ENCODE assay signal across 11 mouse cellular contexts in the genomic region with DNA sequence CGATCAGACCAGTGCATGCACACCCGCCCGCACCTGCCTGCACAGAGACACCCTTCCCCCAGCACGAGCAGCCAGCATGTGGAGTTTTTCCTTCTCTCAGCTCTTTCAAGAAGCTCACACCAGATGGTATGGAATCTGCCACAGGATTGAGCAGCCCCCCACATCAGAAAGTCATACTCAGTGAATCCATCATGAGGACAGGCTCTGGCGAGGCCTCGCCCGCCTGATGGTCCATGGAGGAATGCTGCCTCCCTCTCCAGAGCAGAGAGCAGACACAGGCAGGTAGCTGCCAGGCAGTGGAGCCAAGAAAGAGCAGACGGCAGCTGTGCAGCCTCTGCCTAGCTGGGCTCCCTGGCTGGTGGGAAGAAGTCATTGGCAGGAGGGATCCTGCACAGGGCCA. TPM values are rescaled to one million over a fixed set of nuclear protein-coding genes. Genes with fewer than 3 reads are reported as not detected.
A peak's percentile ranks its signal among the peaks of the same experiment; 100 is the strongest.
DNase-seq lines count a peak whose midpoint lies in the region; ATAC-seq and TF ChIP-seq lines count a peak whose summit lies in the region.
"Had no signal": no experiment of that assay in that cellular context is flagged by ENCODE, and none has a peak within 500 bp of the region (broad histone marks: within the 10 kb centered on the region; RNA-seq: fewer than 3 reads in every experiment).

No protein-coding gene starts in this region.

- H3K27me3 ChIP-seq in midbrain, postnatal 0 days (ENCODE audit: insufficient read depth, low read length), result no peaks in the 10 kb centered on the region
- no peaks in the 10 kb centered on the region for H3K27me3 ChIP-seq in midbrain, embryonic 16.5 days (ENCODE audit: control insufficient read depth, insufficient read depth, low read depth, low read length)
- no peaks in the 10 kb centered on the region for H3K27me3 ChIP-seq in liver, embryonic 11.5 days (replicated peaks; ENCODE audit: control insufficient read depth, insufficient read depth, low read length)

- no peak overlapping the region for H3K4me2 ChIP-seq in midbrain, postnatal 0 days (ENCODE audit: low read depth, low read length, poor library complexity, severe bottlenecking)
- no peak overlapping the region for H3K4me2 ChIP-seq in midbrain, embryonic 16.5 days (ENCODE audit: low read length)
- no peak overlapping the region for H3K4me2 ChIP-seq in liver, embryonic 11.5 days

- H3K4me3 ChIP-seq in midbrain, postnatal 0 days (ENCODE audit: low read depth, low read length), result no peak overlapping the region
- H3K4me3 ChIP-seq in midbrain, embryonic 16.5 days (ENCODE audit: low read depth, low read length), result no peak overlapping the region
- H3K4me3 ChIP-seq in liver, embryonic 11.5 days (ENCODE audit: low read depth, low read length), result no peak overlapping the region

- H3K9ac ChIP-seq in midbrain, postnatal 0 days (replicated peaks; ENCODE audit: low read length, poor library complexity, severe bottlenecking), result no peak overlapping the region
- no peak overlapping the region for H3K9ac ChIP-seq in midbrain, embryonic 16.5 days (ENCODE audit: low read depth, low read length)
- H3K9ac ChIP-seq in liver, embryonic 11.5 days (ENCODE audit: low read depth, low read length), result no peak overlapping the region

- peak; percentile 85 for DNase-seq in midbrain, postnatal 0 days (ENCODE audit: low spot score)
- DNase-seq in frontal cortex, postnatal 14 days (ENCODE audit: low spot score in 2 of 2), result peak; percentile 37 to 39
- peak; percentile 50 to 65 for DNase-seq in left cerebral cortex, adult 18-20 months (ENCODE audit: low spot score in 2 of 2)
- no peak for DNase-seq in adrenal gland, adult 18-20 months (ENCODE audit: low spot score in 2 of 2)
- DNase-seq in liver, embryonic 11.5 days (ENCODE audit: low spot score), result no peak
- DNase-seq in embryo, embryonic 10.5 days (ENCODE audit: low spot score), result no peak
- DNase-seq: embryo, embryonic 11 days; gastrocnemius, postnatal 14 days; lung, postnatal 36 days; thymus, postnatal 36 days had no signal

- no peak; the same call in 1 of the 2 replicates for ATAC-seq in midbrain, postnatal 0 days (ENCODE audit: low FRiP score)
- ATAC-seq in midbrain, embryonic 16.5 days, result no peak
- no peak for ATAC-seq in liver, embryonic 11.5 days (replicated peaks; ENCODE audit: low FRiP score)

- TF ChIP-seq CTCF in midbrain, postnatal 0 days (IDR thresholded peaks at IDR 0.05), result no peak

- WGBS in midbrain, postnatal 0 days, result 80% methylated on average over 8 of the region's 8 CpGs
- WGBS in midbrain, embryonic 16.5 days, result 72% methylated on average over 8 of the region's 8 CpGs
- 73% methylated on average over 8 of the region's 8 CpGs for WGBS in liver, embryonic 11.5 days

- H3K4me1 ChIP-seq in midbrain, postnatal 0 days (ENCODE audit: insufficient read depth, low read length), result no peaks in the 10 kb centered on the region
- H3K4me1 ChIP-seq in midbrain, embryonic 16.5 days (ENCODE audit: control insufficient read depth, insufficient read depth, low read length), result no peaks in the 10 kb centered on the region
- no peaks in the 10 kb centered on the region for H3K4me1 ChIP-seq in liver, embryonic 11.5 days (replicated peaks; ENCODE audit: control insufficient read depth, insufficient read depth, low read length)

- H3K27ac ChIP-seq in midbrain, postnatal 0 days (ENCODE audit: low read depth, low read length), result no peak overlapping the region
- no peak overlapping the region for H3K27ac ChIP-seq in midbrain, embryonic 16.5 days (ENCODE audit: low read length)
- no peak overlapping the region for H3K27ac ChIP-seq in liver, embryonic 11.5 days (ENCODE audit: low read depth, low read length)

- H3K9me3 ChIP-seq in midbrain, postnatal 0 days (ENCODE audit: low read length), result no peaks in the 10 kb centered on the region
- H3K9me3 ChIP-seq in midbrain, embryonic 16.5 days (replicated peaks; ENCODE audit: control insufficient read depth, low read length, poor library complexity, severe bottlenecking), result no peaks in the 10 kb centered on the region
- H3K9me3 ChIP-seq in liver, embryonic 11.5 days (ENCODE audit: control insufficient read depth, low read length), result no peaks in the 10 kb centered on the region

- H3K36me3 ChIP-seq in midbrain, postnatal 0 days (ENCODE audit: insufficient read depth, low read length), result no peaks in the 10 kb centered on the region
- no peaks in the 10 kb centered on the region for H3K36me3 ChIP-seq in midbrain, embryonic 16.5 days (ENCODE audit: control insufficient read depth, insufficient read depth, low read length)
- H3K36me3 ChIP-seq in liver, embryonic 11.5 days (ENCODE audit: control insufficient read depth, insufficient read depth, low read length), result no peaks in the 10 kb centered on the region

RNA-seq across cellular contexts. Expression of a gene that starts 11.0 kb away (rescaled TPM):
- total RNA-seq in midbrain, postnatal 0 days (2014; rRNA removed), result 72.2 and 90.9 TPM in 2 replicates
- 41.3 and 45.2 TPM in 2 replicates for polyA plus RNA-seq in midbrain, postnatal 0 days (2015; fragmentation: Nextera tagmentation; extraction: Ambion mirVana)
- polyA plus RNA-seq in midbrain, embryonic 16.5 days (2015; fragmentation: Nextera tagmentation; extraction: Ambion mirVana), result 48.7 and 51.5 TPM in 2 replicates
- total RNA-seq in left cerebral cortex, adult 18-20 months (2021), result 100 to 1,000 TPM; 108 to 109 TPM
- total RNA-seq in adrenal gland, adult 18-20 months (2021), result 100 to 1,000 TPM; 162 to 171 TPM
- 24.2 and 24.4 TPM in 2 replicates for polyA plus RNA-seq in liver, embryonic 11.5 days (2014; fragmentation: Nextera tagmentation; extraction: Ambion mirVana)

RNA-seq across cellular contexts. Expression of a gene that starts 23.6 kb away (rescaled TPM):
- 64.7 and 81.3 TPM in 2 replicates for total RNA-seq in midbrain, postnatal 0 days (2014; rRNA removed)
- 12.7 and 16.9 TPM in 2 replicates for polyA plus RNA-seq in midbrain, postnatal 0 days (2015; fragmentation: Nextera tagmentation; extraction: Ambion mirVana)
- 14.3 and 14.7 TPM in 2 replicates for polyA plus RNA-seq in midbrain, embryonic 16.5 days (2015; fragmentation: Nextera tagmentation; extraction: Ambion mirVana)
- total RNA-seq in left cerebral cortex, adult 18-20 months (2021), result 10 to 100 TPM; 25.1 to 25.6 TPM
- 1 to 10 TPM in 1 of 2 experiments, under 1 TPM in 1; 0.23 to 1.2 TPM for total RNA-seq in adrenal gland, adult 18-20 months (2021)
- polyA plus RNA-seq in liver, embryonic 11.5 days (2014; fragmentation: Nextera tagmentation; extraction: Ambion mirVana), result 1.2 and 1.7 TPM in 2 replicates

Comparison
In these comparisons a context has a peak if more than half of its experiments do, and no peak if none do; other contexts are left out.
1. DNase-seq: peak in midbrain, postnatal 0 days (single experiment), frontal cortex, postnatal 14 days (2 of 2) and left cerebral cortex, adult 18-20 months (2 of 2); none in adrenal gland, adult 18-20 months (0 of 2), liver, embryonic 11.5 days (single experiment) and embryo, embryonic 10.5 days (single experiment).
2. RNA of a gene that starts 23.6 kb away (total RNA-seq): 64.7 to 81.3 TPM in midbrain, postnatal 0 days and 25.1 to 25.6 TPM in left cerebral cortex, adult 18-20 months; 0.23 to 1.2 TPM in adrenal gland, adult 18-20 months; every median in the first group is over 10 times any median in the second.